Mouse (Mus musculus) G1E (cell line): Measurements from ENCODE around the gene Cfap161. TPM values are rescaled to one million over a fixed set of nuclear protein-coding genes. Genes with fewer than 3 reads are reported as not detected.

Experiments used
- ATAC-seq: 2 replicates; pipeline ENCODE4 v1.8.0; 2016; ENCODE audit warnings: mild to moderate bottlenecking; ENCODE audit not compliant: insufficient number of reproducible peaks, poor library complexity, low FRiP score, severe bottlenecking; ENCODE audit errors: extremely low read depth
- DNase-seq: peaks from one replicate; pipeline ENCODE4 v3.0.0; 2012; ENCODE audit warnings: low spot score
- H3K27me3 ChIP-seq: 2 replicates; pipeline ENCODE4 v1.6.1; 2012; ENCODE audit warnings: mild to moderate bottlenecking, low read length, inconsistent platforms; ENCODE audit not compliant: insufficient read depth
- H3K36me3 ChIP-seq: replicated peaks from 2 replicates; pipeline ENCODE3; 2012; ENCODE audit warnings: mild to moderate bottlenecking, inconsistent platforms
- H3K4me1 ChIP-seq: 2 replicates; pipeline ENCODE4 v1.6.1; 2012; ENCODE audit warnings: low read depth, low read length, inconsistent platforms, mixed read lengths; ENCODE audit not compliant: insufficient read depth
- H3K4me3 ChIP-seq: 2 replicates; pipeline ENCODE4 v1.5.1; 2012; ENCODE audit warnings: low read depth, mild to moderate bottlenecking, inconsistent platforms, low read length, moderate library complexity, mixed read lengths
- H3K9me3 ChIP-seq: replicated peaks from 2 replicates; pipeline ENCODE4 v1.6.1; 2012; ENCODE audit warnings: inconsistent platforms
- CTCF ChIP-seq: IDR thresholded peaks from 2 replicates; pipeline ENCODE4 v1.5.1; 2012; ENCODE audit warnings: low read depth, low read length, inconsistent platforms, mixed read lengths
- GATA1 ChIP-seq: IDR thresholded peaks from 2 replicates; pipeline ENCODE4 v1.6.1; 2012; ENCODE audit warnings: borderline replicate concordance, low read length, inconsistent platforms, mixed read lengths
- GATA2 ChIP-seq: IDR thresholded peaks from 2 replicates; pipeline ENCODE4 v1.6.1; 2012; ENCODE audit warnings: low read depth, low read length, inconsistent platforms, borderline replicate concordance
- POLR2AphosphoS5 ChIP-seq: IDR thresholded peaks from 2 replicates; pipeline ENCODE4 v1.6.1; 2012; ENCODE audit warnings: low read depth, low read length, inconsistent platforms; ENCODE audit not compliant: insufficient replicate concordance
- TAL1 ChIP-seq: conservative IDR thresholded peaks from 2 replicates; pipeline ENCODE4 v1.6.1; 2012; ENCODE audit warnings: low read depth, low read length, inconsistent platforms, mixed read lengths
- polyA plus RNA-seq: library from polyadenylated mRNA; stranded (reverse); fragments of >175 nt; gene quantifications from 2 replicates; pipeline ENCODE4 v1.2.3, GENCODE M21; 2012
- total RNA-seq, 2 experiments: library from RNA; stranded (forward) in 1 of 2; stranded (reverse) in 1 of 2; fragments of 200-1000 nt in 1 of 2; fragments of >200 nt in 1 of 2; fragmentation: Nextera tagmentation in 1 of 2; gene quantifications; 2 replicates each; pipeline ENCODE4 v1.2.3; 2014 to 2017

Gene Cfap161
- total and polyA plus RNA-seq, 3 experiments, result not detected

GRCm38 (mm10) chr7:83826808-83827207, 32.1 kb upstream of the Cfap161 start:
- no peaks in the 10 kb centered on the region for H3K4me1 ChIP-seq
- no peaks in the 10 kb centered on the region for H3K36me3 ChIP-seq
- ATAC-seq (no peak), DNase-seq (no peak)
- H3K27me3 ChIP-seq, result peaks cover 13% of the 10 kb centered on the region
- H3K9me3 ChIP-seq, result no peaks in the 10 kb centered on the region
- no peak overlapping the region for H3K4me3 ChIP-seq
- TF ChIP-seq GATA2, result no peak
- TF ChIP-seq GATA1, result no peak
- TF ChIP-seq POLR2AphosphoS5, result no peak
- no peak for TF ChIP-seq TAL1
- no peak for TF ChIP-seq CTCF

DNA sequence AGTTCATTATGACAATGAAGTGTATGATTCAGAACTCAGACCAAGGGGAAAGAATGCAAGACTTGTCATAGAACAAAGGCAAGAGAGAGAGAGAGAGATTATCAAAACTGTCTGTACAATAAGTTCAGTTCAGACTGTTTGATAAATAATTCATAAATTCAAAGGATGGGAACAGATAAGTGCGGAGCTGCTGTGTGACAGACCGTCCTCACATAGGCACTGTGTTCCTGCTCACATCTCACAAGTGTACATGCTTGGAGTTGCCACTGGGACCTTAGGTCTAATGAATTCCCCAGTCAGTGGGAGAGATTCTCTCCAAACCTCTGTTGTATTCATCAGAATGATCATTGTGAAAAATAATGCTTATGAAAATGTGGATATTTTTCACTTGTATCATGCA, 27.3 kb upstream of the Cfap161 start:
- no peak for DNase-seq
- Histone ChIP-seq H3K4me3 (no peak overlapping the region), H3K4me1 (no peaks in the 10 kb centered on the region), H3K9me3 (no peaks in the 10 kb centered on the region), H3K27me3 (no peaks in the 10 kb centered on the region; the same call in 1 of the 2 replicates), H3K36me3 (no peaks in the 10 kb centered on the region)
- TF ChIP-seq CTCF (no peak), GATA2 (no peak), GATA1 (no peak), POLR2AphosphoS5 (no peak)
- no peak for ATAC-seq

- ATAC-seq, result no peak
Observed at GRCm38 (mm10) chr7:83816886-83817285, 22.2 kb upstream of the Cfap161 start.

DNA sequence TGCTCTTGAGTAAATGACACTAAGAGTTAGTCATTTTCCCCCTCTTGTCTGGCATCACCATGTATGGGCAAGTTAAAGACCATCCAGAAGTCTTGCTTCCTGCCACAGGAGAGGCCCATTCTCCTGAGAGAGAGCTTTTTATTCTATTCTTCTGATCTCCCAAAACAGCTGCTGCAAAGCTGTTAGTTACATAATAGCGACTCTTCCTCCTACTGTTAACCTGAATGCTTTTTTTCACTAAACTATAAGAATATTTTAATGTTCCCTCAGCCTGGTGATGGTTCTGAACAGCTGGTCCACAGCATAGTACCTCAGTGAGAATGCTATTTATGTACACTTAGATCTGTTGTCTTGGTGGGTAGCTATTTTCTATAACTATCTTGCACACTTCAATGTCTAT, 21.0 kb upstream of the Cfap161 start:
- H3K36me3 ChIP-seq, result no peaks in the 10 kb centered on the region
- H3K4me3 ChIP-seq, result no peak overlapping the region
- DNase-seq (no peak), ATAC-seq (no peak)
- peaks cover 4% of the 10 kb centered on the region; the same call in 1 of the 2 replicates for H3K27me3 ChIP-seq
- no peak for TF ChIP-seq TAL1
- no peak for TF ChIP-seq CTCF
- no peak for TF ChIP-seq GATA1
- no peak for TF ChIP-seq GATA2
- TF ChIP-seq POLR2AphosphoS5, result no peak
- H3K9me3 ChIP-seq, result no peaks in the 10 kb centered on the region
- H3K4me1 ChIP-seq, result no peaks in the 10 kb centered on the region

More at GRCm38 (mm10) chr7:83816886-83817285, 22.2 kb upstream of the Cfap161 start:
- Histone ChIP-seq H3K27me3 (peaks cover 4% of the 10 kb centered on the region; the same call in 1 of the 2 replicates), H3K4me1 (no peaks in the 10 kb centered on the region), H3K36me3 (no peaks in the 10 kb centered on the region), H3K9me3 (no peaks in the 10 kb centered on the region), H3K4me3 (no peak overlapping the region)
- TF ChIP-seq CTCF (no peak), GATA1 (no peak), GATA2 (no peak), POLR2AphosphoS5 (no peak), TAL1 (no peak)
- no peak for DNase-seq

GRCm38 (mm10) chr7:83813993-83814392, 19.3 kb upstream of the Cfap161 start:
- ATAC-seq (no peak), DNase-seq (no peak)
- no peaks in the 10 kb centered on the region for H3K36me3 ChIP-seq
- H3K27me3 ChIP-seq, result peaks cover 12% of the 10 kb centered on the region
- H3K4me1 ChIP-seq, result no peaks in the 10 kb centered on the region
- no peak overlapping the region for H3K4me3 ChIP-seq
- no peaks in the 10 kb centered on the region for H3K9me3 ChIP-seq
- TF ChIP-seq GATA2 (no peak), GATA1 (no peak), CTCF (no peak), TAL1 (no peak), POLR2AphosphoS5 (no peak)

DNA sequence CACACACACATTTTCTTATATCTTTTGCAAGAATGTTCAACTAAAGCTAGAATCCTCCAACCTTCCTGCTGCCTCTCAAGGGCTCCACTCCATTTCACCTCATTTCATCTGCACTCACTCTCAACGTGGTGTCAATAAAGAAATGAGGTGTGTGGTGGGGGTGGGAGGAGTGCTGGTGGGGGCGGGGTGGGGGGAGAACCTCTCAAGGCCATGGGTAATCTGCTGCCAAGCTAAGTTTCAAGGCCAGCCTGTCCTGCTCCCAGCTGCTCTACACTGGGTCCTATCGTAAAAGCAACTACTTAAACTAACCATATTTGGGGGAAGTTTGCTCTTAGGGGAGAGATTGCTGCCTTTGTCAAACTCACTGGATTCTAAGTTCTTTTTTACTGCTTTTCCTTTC, 18.8 kb upstream of the Cfap161 start:
- no peaks in the 10 kb centered on the region for H3K36me3 ChIP-seq
- no peaks in the 10 kb centered on the region for H3K9me3 ChIP-seq
- no peak overlapping the region for H3K4me3 ChIP-seq
- H3K27me3 ChIP-seq, result peaks cover 18% of the 10 kb centered on the region
- no peaks in the 10 kb centered on the region for H3K4me1 ChIP-seq
- no peak for DNase-seq
- TF ChIP-seq CTCF (no peak), GATA1 (no peak), POLR2AphosphoS5 (no peak), TAL1 (no peak), GATA2 (no peak)
- ATAC-seq, result no peak

- H3K4me1 ChIP-seq, result no peaks in the 10 kb centered on the region
- H3K27me3 ChIP-seq, result peaks cover 19% of the 10 kb centered on the region
- no peak for TF ChIP-seq GATA2
- no peak for TF ChIP-seq GATA1
- TF ChIP-seq POLR2AphosphoS5, result no peak
- no peak for TF ChIP-seq CTCF
- no peak for TF ChIP-seq TAL1
- ATAC-seq, result no peak
- no peaks in the 10 kb centered on the region for H3K36me3 ChIP-seq
- no peaks in the 10 kb centered on the region for H3K9me3 ChIP-seq
- no peak for DNase-seq
- H3K4me3 ChIP-seq, result no peak overlapping the region
Observed at GRCm38 (mm10) chr7:83813016-83813415, 18.3 kb upstream of the Cfap161 start.
